Mouse (Mus musculus): Measurements from ENCODE around the gene Nelfe.
"Not testable (repeated sequence)": the region's sequence is repeated elsewhere in the genome, so short reads cannot be mapped to it uniquely, and the experiment has no call there.

- not testable (repeated sequence) for TF ChIP-seq USF1 (IDR thresholded peaks at IDR 0.05; ENCODE audit: low read depth, low read length); SIN3A (IDR thresholded peaks at IDR 0.05; ENCODE audit: low read length); MAX (IDR thresholded peaks at IDR 0.05; ENCODE audit: low read length); CHD2 (IDR thresholded peaks at IDR 0.05; ENCODE audit: low read length); CTCF (conservative IDR thresholded peaks at IDR 0.05 in 1 of 2, IDR thresholded peaks at IDR 0.05 in 1 of 2; ENCODE audit: low read depth in 2 of 2, low read length in 2 of 2); RAD21 (IDR thresholded peaks at IDR 0.05; ENCODE audit: low read depth, low read length)
These were observed 49.3 kb upstream of the Nelfe start for GRCm38 (mm10) chr17:34800781-34801305.

Measured in CH12.LX (cell line).